Mouse (Mus musculus): ENCODE measurements around the gene Dennd5b. TPM values are rescaled to one million over a fixed set of nuclear protein-coding genes. Genes with fewer than 3 reads are reported as not detected.

Gene Dennd5b
- polyA plus RNA-seq (2014; fragmentation: Illumina TruSeq; extraction: RNeasy Lipid Tissue Mini Kit (QIAGEN cat#74804); ENCODE audit: low read depth, low replicate concordance), result 19.2 TPM

DNA sequence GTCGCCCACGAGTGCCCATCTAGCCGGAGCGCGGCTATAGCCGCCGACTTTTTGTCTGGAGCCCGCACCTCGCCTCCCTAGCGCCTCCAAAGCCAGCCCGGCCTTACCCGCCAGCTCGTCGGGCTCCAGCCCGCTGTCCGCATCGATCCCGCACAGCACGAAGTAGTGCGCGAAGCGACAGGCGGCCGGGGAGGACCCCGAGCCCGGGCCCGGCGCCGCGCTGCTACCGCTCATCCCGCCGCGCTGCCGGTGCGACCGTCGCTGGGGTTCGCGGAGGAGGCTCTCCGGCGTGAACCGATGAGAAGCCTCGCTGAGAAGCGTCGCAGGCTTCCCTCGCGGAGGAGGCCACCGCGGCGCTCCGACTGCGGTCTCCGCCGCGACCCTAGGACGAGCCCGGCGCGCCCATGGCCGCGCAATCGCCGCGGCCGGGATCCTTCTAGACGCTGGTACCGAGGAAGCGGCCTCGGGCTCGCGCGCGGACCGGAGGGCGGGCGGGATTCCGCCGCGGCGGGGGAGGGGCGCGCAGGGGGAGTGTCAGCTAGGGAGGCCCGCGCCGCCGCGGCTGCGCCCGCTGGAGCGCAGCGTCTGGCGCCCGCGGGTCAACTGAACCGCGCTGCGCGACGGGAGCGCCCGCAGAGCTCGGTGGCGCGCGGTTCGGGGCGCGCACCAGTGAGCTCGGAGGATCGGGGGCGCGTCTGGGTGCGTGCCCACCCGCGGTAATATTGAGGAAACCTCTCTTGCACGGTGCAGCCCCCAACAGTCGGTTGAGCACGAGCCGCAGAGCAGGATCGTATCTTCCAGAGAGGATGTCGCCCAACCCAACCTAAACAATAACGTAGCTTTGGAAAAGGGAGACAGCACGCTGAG is at the start of gene Dennd5b:
Dennd5b (minus strand) TSS at position 605 of the 867 bp plus-strand sequence.

GRCm38 (mm10) chr6:149139471-149139870 is 38.0 kb upstream of the Dennd5b start, which contains the start of gene Etfbkmt:
Etfbkmt (plus strand) TSS chr6:149139849.

DNA sequence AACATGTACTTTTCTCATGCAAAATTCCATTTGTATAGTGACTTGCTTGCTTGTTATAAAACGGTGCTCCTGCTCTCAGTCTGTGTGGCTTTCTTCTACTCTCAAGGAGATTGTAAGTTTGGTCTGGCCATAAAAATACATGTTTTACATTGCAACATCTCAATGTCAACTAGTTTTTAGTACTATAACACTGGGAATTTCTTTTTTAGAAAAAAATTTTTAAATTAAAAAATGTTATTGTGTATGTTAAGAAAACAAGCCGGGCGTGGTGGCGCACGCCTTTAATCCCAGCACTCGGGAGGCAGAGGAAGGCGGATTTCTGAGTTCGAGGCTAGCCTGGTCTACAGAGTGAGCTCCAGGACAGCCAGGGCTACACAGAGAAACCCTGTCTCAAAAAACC is 28.4 kb upstream of the Dennd5b start, which contains the start of gene Gm10203:
Gm10203 (plus strand) TSS at position 301 of the 400 bp plus-strand sequence.

GRCm38 (mm10) chr6:148946409-148946742 is 155.1 kb downstream of the Dennd5b start, which contains the start of gene Sinhcaf:
Sinhcaf (minus strand) TSS chr6:148946467.

Other genes with a start within 250 kb of the Dennd5b start
- 23.2 TPM for gene Caprin2, start 205.4 kb downstream of the Dennd5b start, polyA plus RNA-seq (2014; fragmentation: Illumina TruSeq; extraction: RNeasy Lipid Tissue Mini Kit (QIAGEN cat#74804); ENCODE audit: low read depth, low replicate concordance)
- gene Sinhcaf, start 155.2 kb downstream of the Dennd5b start, polyA plus RNA-seq (2014; fragmentation: Illumina TruSeq; extraction: RNeasy Lipid Tissue Mini Kit (QIAGEN cat#74804); ENCODE audit: low read depth, low replicate concordance), result 57.7 TPM
- not detected for gene Gm10203, start 28.5 kb upstream of the Dennd5b start, polyA plus RNA-seq (2014; fragmentation: Illumina TruSeq; extraction: RNeasy Lipid Tissue Mini Kit (QIAGEN cat#74804); ENCODE audit: low read depth, low replicate concordance)
- gene Etfbkmt, start 38.2 kb upstream of the Dennd5b start, polyA plus RNA-seq (2014; fragmentation: Illumina TruSeq; extraction: RNeasy Lipid Tissue Mini Kit (QIAGEN cat#74804); ENCODE audit: low read depth, low replicate concordance), result 76.5 TPM
- gene Amn1, start 87.0 kb upstream of the Dennd5b start, polyA plus RNA-seq (2014; fragmentation: Illumina TruSeq; extraction: RNeasy Lipid Tissue Mini Kit (QIAGEN cat#74804); ENCODE audit: low read depth, low replicate concordance), result 57.4 TPM
- 105 TPM for gene Resf1, start 207.7 kb upstream of the Dennd5b start, polyA plus RNA-seq (2014; fragmentation: Illumina TruSeq; extraction: RNeasy Lipid Tissue Mini Kit (QIAGEN cat#74804); ENCODE audit: low read depth, low replicate concordance)